Mouse (Mus musculus) heart, embryonic 15.5 days (tissue): ENCODE measurements at regions not wholly inside any gene's neighbourhood (a gene's known extent, or its start where the extent isn't known, plus 50 kb on each side); places are given as distances from the start of the nearest gene placed in this dataset.

Experiments
- ATAC-seq: fragments of 200-750 bp; cut with Nextera tagmentation; replicated peaks from 2 replicates; pipeline ENCODE4 v1.8.0; 2017; ENCODE audit warnings: low read depth, moderate TSS enrichment; ENCODE audit not compliant: insufficient number of reproducible peaks, insufficient read depth, low FRiP score
- H3K27ac ChIP-seq: fragments of 300-500 bp; sonication (generic); 2 replicates; pipeline ENCODE4 v1.5.1; 2015; ENCODE audit warnings: mild to moderate bottlenecking, inconsistent platforms
- H3K27me3 ChIP-seq: fragments of 300-500 bp; sonication (generic); 2 replicates; pipeline ENCODE4 v1.6.1; 2015; ENCODE audit warnings: inconsistent platforms
- H3K36me3 ChIP-seq: fragments of 300-500 bp; sonication (generic); 2 replicates; pipeline ENCODE4 v1.6.1; 2015; ENCODE audit warnings: mild to moderate bottlenecking, inconsistent platforms
- H3K4me1 ChIP-seq: fragments of 300-500 bp; sonication (generic); replicated peaks from 2 replicates; pipeline ENCODE4 v1.6.1; 2015; ENCODE audit warnings: inconsistent platforms
- H3K4me2 ChIP-seq: fragments of 300-500 bp; sonication (generic); 2 replicates; pipeline ENCODE4 v1.6.1; 2015; ENCODE audit warnings: inconsistent platforms, mild to moderate bottlenecking, moderate library complexity
- H3K4me3 ChIP-seq: fragments of 300-500 bp; sonication (generic); 2 replicates; pipeline ENCODE4 v1.5.1; 2015; ENCODE audit warnings: mild to moderate bottlenecking, inconsistent platforms
- H3K9ac ChIP-seq: fragments of 300-500 bp; sonication (generic); 2 replicates; pipeline ENCODE4 v1.6.1; 2015; ENCODE audit warnings: mild to moderate bottlenecking, inconsistent platforms
- H3K9me3 ChIP-seq: fragments of 300-500 bp; sonication (generic); replicated peaks from 2 replicates; pipeline ENCODE4 v1.6.1; 2016; ENCODE audit warnings: inconsistent platforms
- WGBS: fragments of 180-500 bp; shearing (Covaris S2); methylation state at CpG from one replicate; pipeline ENCODE4 v1.1.7; 2015; ENCODE audit warnings: mixed read lengths; 5-methylcytosine and 5-hydroxymethylcytosine counted together

GRCm38 (mm10) chr15:53399663-53400553 lies 484.8 kb upstream of the Gm7489 start:
- 50% methylated on average over 11 of the region's 11 CpGs for WGBS
- H3K4me1 ChIP-seq: no peaks in the 10 kb centered on the region
- 0 out of 2 replicates have a peak overlapping the region, but pooled peaks have one; percentile 1 for H3K4me3 ChIP-seq
- no peaks in the 10 kb centered on the region for H3K27me3 ChIP-seq
- ATAC-seq: no peak
- no peak overlapping the region for H3K9ac ChIP-seq
- no peaks in the 10 kb centered on the region for H3K36me3 ChIP-seq
- peak overlapping the region; percentile 25; the same call in 1 of the 2 replicates for H3K4me2 ChIP-seq
- no peaks in the 10 kb centered on the region for H3K9me3 ChIP-seq
- H3K27ac ChIP-seq: no peak overlapping the region

- H3K4me2 ChIP-seq: peak overlapping the region; percentile 25; the same call in 1 of the 2 replicates
- H3K36me3 ChIP-seq: no peaks in the 10 kb centered on the region
- ATAC-seq: no peak
- no peaks in the 10 kb centered on the region for H3K9me3 ChIP-seq
- no peaks in the 10 kb centered on the region for H3K4me1 ChIP-seq
- H3K27ac ChIP-seq: no peak overlapping the region
- no peak overlapping the region for H3K9ac ChIP-seq
- H3K4me3 ChIP-seq: no peak overlapping the region
- no peaks in the 10 kb centered on the region for H3K27me3 ChIP-seq
- 56% methylated on average over 3 of the region's 3 CpGs for WGBS
Measured at GRCm38 (mm10) chr15:53400554-53400846, 484.2 kb upstream of the Gm7489 start.
